Comparison of ENCODE assay signal across 8 mouse cellular contexts in genomic region chr7:112743621-112744395, GRCm38 (mm10).
A peak's percentile ranks its signal among the peaks of the same experiment; 100 is the strongest.
DNase-seq lines count a peak whose midpoint lies in the region; ATAC-seq and TF ChIP-seq lines count a peak whose summit lies in the region.

No protein-coding gene starts in this region.

- no peaks in the 10 kb centered on the region for H3K9me3 ChIP-seq in hindbrain, postnatal 0 days (ENCODE audit: low read length)
- no peaks in the 10 kb centered on the region for H3K9me3 ChIP-seq in liver, embryonic 13.5 days (replicated peaks)

- H3K4me3 ChIP-seq in hindbrain, postnatal 0 days (ENCODE audit: low read length), result no peak overlapping the region
- no peak overlapping the region for H3K4me3 ChIP-seq in liver, embryonic 13.5 days (replicated peaks)

- DNase-seq in heart, adult 11 months, result peak; percentile 97
- no peak for DNase-seq in heart, postnatal 25 days (ENCODE audit: low spot score)
- peak; percentile 85 for DNase-seq in forelimb bud, embryonic 11.5 days (ENCODE audit: low read depth, low spot score)
- peak; percentile 67 for DNase-seq in hindbrain, postnatal 0 days (ENCODE audit: low spot score)
- no peak for DNase-seq in liver, embryonic 13.5 days
- peak; percentile 43 for DNase-seq in ovary, postnatal 36 days (ENCODE audit: low spot score)
- DNase-seq in layer of hippocampus, adult 11-12 months (ENCODE audit: low spot score), result no peak
- DNase-seq in spleen, adult 18-20 months, result no peak

- no peak for TF ChIP-seq CTCF in hindbrain, postnatal 0 days (IDR thresholded peaks at IDR 0.05; ENCODE audit: low read depth)

- no peak overlapping the region; the same call in 1 of the 2 replicates for H3K27ac ChIP-seq in hindbrain, postnatal 0 days
- H3K27ac ChIP-seq in liver, embryonic 13.5 days, result no peak overlapping the region

- ATAC-seq in hindbrain, postnatal 0 days, result peak; percentile 68
- ATAC-seq in liver, embryonic 13.5 days (ENCODE audit: low read depth), result no peak

- WGBS in hindbrain, postnatal 0 days, result 12% methylated on average over 11 of the region's 11 CpGs
- WGBS in liver, embryonic 13.5 days (ENCODE audit: insufficient replicate concordance), result 13% methylated on average over 11 of the region's 11 CpGs

- intact Hi-C loops in heart, postnatal 25 days (cut with DNase I), result no loop called here

- no peak overlapping the region for H3K4me2 ChIP-seq in hindbrain, postnatal 0 days (ENCODE audit: low read depth, low read length)
- peak overlapping the region; percentile 28 for H3K4me2 ChIP-seq in liver, embryonic 13.5 days

- peaks cover 21% of the 10 kb centered on the region; the same call in 1 of the 2 replicates for H3K4me1 ChIP-seq in hindbrain, postnatal 0 days (ENCODE audit: insufficient read depth, low read length)
- peaks cover 9% of the 10 kb centered on the region; the same call in 1 of the 2 replicates for H3K4me1 ChIP-seq in liver, embryonic 13.5 days (replicated peaks)

- no peaks in the 10 kb centered on the region for H3K27me3 ChIP-seq in hindbrain, postnatal 0 days (ENCODE audit: insufficient read depth, low read length)
- peaks cover 8% of the 10 kb centered on the region; the same call in 1 of the 2 replicates for H3K27me3 ChIP-seq in liver, embryonic 13.5 days

- H3K36me3 ChIP-seq in hindbrain, postnatal 0 days (ENCODE audit: insufficient read depth, low read length), result no peaks in the 10 kb centered on the region
- no peaks in the 10 kb centered on the region for H3K36me3 ChIP-seq in liver, embryonic 13.5 days

- H3K9ac ChIP-seq in hindbrain, postnatal 0 days (replicated peaks; ENCODE audit: low read length), result no peak overlapping the region; the same call in 1 of the 2 replicates
- H3K9ac ChIP-seq in liver, embryonic 13.5 days, result no peak overlapping the region

Comparison
In these comparisons a context has a peak if more than half of its experiments do, and no peak if none do; other contexts are left out.
1. DNase-seq: peak in heart, adult 11 months (single experiment), forelimb bud, embryonic 11.5 days (single experiment), hindbrain, postnatal 0 days (single experiment) and ovary, postnatal 36 days (single experiment); none in heart, postnatal 25 days (single experiment), liver, embryonic 13.5 days (single experiment), layer of hippocampus, adult 11-12 months (single experiment) and spleen, adult 18-20 months (0 of 2).